Mouse (Mus musculus) kidney, adult 2 months (tissue): Measurements from ENCODE around the gene Arf3.

Experiments used
- CTCF ChIP-seq: fragments of 200-500 bp; conservative IDR thresholded peaks from 2 replicates; pipeline ENCODE4 v1.5.1; 2011; ENCODE audit warnings: low read depth, mild to moderate bottlenecking, control low read depth, low read length, moderate library complexity, mixed read lengths; ENCODE audit not compliant: insufficient read depth, insufficient read length
- POLR2A ChIP-seq: fragments of 200-500 bp; IDR thresholded peaks from one replicate; pipeline ENCODE4 v1.6.1; 2011; ENCODE audit warnings: low read depth, low read length, control low read depth

DNA sequence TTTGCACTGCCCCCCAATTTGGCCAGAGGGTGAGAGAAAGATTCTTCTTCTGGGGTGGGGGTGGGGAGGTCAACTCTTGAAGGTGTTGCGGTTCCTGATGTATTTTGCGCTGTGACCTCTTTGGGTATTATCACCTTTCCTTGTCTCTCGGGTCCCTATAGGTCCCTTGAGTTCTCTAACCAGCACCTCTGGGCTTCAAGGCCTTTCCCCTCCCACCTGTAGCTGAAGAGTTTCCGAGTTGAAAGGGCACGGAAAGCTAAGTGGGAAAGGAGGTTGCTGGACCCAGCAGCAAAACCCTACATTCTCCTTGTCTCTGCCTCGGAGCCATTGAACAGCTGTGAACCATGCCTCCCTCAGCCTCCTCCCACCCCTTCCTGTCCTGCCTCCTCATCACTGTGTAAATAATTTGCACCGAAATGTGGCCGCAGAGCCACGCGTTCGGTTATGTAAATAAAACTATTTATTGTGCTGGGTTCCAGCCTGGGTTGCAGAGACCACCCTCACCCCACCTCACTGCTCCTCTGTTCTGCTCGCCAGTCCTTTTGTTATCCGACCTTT lies 30.2 kb upstream of the Arf3 start:
- TF ChIP-seq CTCF (no peak), POLR2A (no peak)
